Mouse (Mus musculus) testis, adult 2 months (tissue): ENCODE measurements around the gene Gorasp1. TPM values are rescaled to one million over a fixed set of nuclear protein-coding genes. Genes with fewer than 3 reads are reported as not detected.

Source experiments
- H3K27ac ChIP-seq: fragments of 200-500 bp; 2 replicates; pipeline ENCODE4 v1.5.1; 2012; ENCODE audit warnings: low read depth, low read length; ENCODE audit not compliant: control insufficient read depth, insufficient read depth
- H3K27me3 ChIP-seq: fragments of 200-500 bp; 2 replicates; pipeline ENCODE4 v1.6.1; 2012; ENCODE audit warnings: mild to moderate bottlenecking, low read length, moderate library complexity; ENCODE audit not compliant: control insufficient read depth, insufficient read depth
- H3K36me3 ChIP-seq: fragments of 200-500 bp; 2 replicates; pipeline ENCODE4 v1.6.1; 2012; ENCODE audit warnings: mild to moderate bottlenecking, low read length; ENCODE audit not compliant: control insufficient read depth, insufficient read depth
- H3K4me1 ChIP-seq: fragments of 200-500 bp; 2 replicates; pipeline ENCODE4 v1.6.1; 2012; ENCODE audit warnings: low read length; ENCODE audit not compliant: control insufficient read depth, insufficient read depth
- H3K4me3 ChIP-seq: fragments of 200-500 bp; 2 replicates; pipeline ENCODE4 v1.5.1; 2012; ENCODE audit warnings: low read depth, mild to moderate bottlenecking, low read length, moderate library complexity, mixed read lengths; ENCODE audit not compliant: control insufficient read depth
- CTCF ChIP-seq: fragments of 200-500 bp; IDR thresholded peaks from 2 replicates; pipeline ENCODE4 v1.5.1; 2012; ENCODE audit warnings: low read depth, mild to moderate bottlenecking, inconsistent platforms, low read length, moderate library complexity; ENCODE audit not compliant: control insufficient read depth, insufficient read depth, insufficient replicate concordance
- POLR2A ChIP-seq: fragments of 200-500 bp; IDR thresholded peaks from 2 replicates; pipeline ENCODE4 v1.6.1; 2012; ENCODE audit warnings: low read depth, mild to moderate bottlenecking, inconsistent platforms, low read length, moderate library complexity; ENCODE audit not compliant: control insufficient read depth
- polyA plus RNA-seq: library from polyadenylated mRNA; depleted of rRNA; stranded (reverse); fragments of >200 nt; gene quantifications from 2 replicates; pipeline ENCODE4 v1.2.3, GENCODE M21; 2012

The Gorasp1 gene
- polyA plus RNA-seq, 1 experiment = 11.5 TPM

- H3K36me3 ChIP-seq = no peaks in the 10 kb centered on the region
- no peaks in the 10 kb centered on the region for H3K27me3 ChIP-seq
- TF ChIP-seq POLR2A = no peak
- TF ChIP-seq CTCF = no peak
- H3K27ac ChIP-seq = no peak overlapping the region
- no peak overlapping the region for H3K4me3 ChIP-seq
- H3K4me1 ChIP-seq = peaks cover 11% of the 10 kb centered on the region
Measured at GRCm38 (mm10) chr9:119962216-119962615, 24.9 kb upstream of the Gorasp1 start.

- Histone ChIP-seq H3K4me1 (peaks cover 18% of the 10 kb centered on the region), H3K27me3 (no peaks in the 10 kb centered on the region), H3K27ac (no peak overlapping the region), H3K36me3 (peaks cover 1% of the 10 kb centered on the region; the same call in 1 of the 2 replicates), H3K4me3 (no peak overlapping the region)
- TF ChIP-seq CTCF (no peak), POLR2A (no peak)
Measured at GRCm38 (mm10) chr9:119958835-119959234, 21.5 kb upstream of the Gorasp1 start.

- peaks cover 1% of the 10 kb centered on the region; the same call in 1 of the 2 replicates for H3K36me3 ChIP-seq
- peaks cover under 1% of the 10 kb centered on the region; the same call in 1 of the 2 replicates for H3K4me1 ChIP-seq
- H3K4me3 ChIP-seq = no peak overlapping the region
- TF ChIP-seq CTCF (no peak), POLR2A (no peak)
- H3K27me3 ChIP-seq = no peaks in the 10 kb centered on the region
- H3K27ac ChIP-seq = no peak overlapping the region
Measured at GRCm38 (mm10) chr9:119951388-119951787, 14.0 kb upstream of the Gorasp1 start.

GRCm38 (mm10) chr9:119950434-119950833 lies 13.1 kb upstream of the Gorasp1 start:
- H3K36me3 ChIP-seq = peaks cover 3% of the 10 kb centered on the region; the same call in 1 of the 2 replicates
- TF ChIP-seq POLR2A (no peak), CTCF (no peak)
- H3K27me3 ChIP-seq = no peaks in the 10 kb centered on the region
- H3K4me1 ChIP-seq = no peaks in the 10 kb centered on the region
- H3K4me3 ChIP-seq = no peak overlapping the region
- no peak overlapping the region for H3K27ac ChIP-seq

- H3K27ac ChIP-seq = no peak overlapping the region
- H3K4me3 ChIP-seq = no peak overlapping the region
- H3K27me3 ChIP-seq = no peaks in the 10 kb centered on the region
- H3K36me3 ChIP-seq = peaks cover 2% of the 10 kb centered on the region; the same call in 1 of the 2 replicates
- no peak for TF ChIP-seq CTCF
- TF ChIP-seq POLR2A = no peak
- H3K4me1 ChIP-seq = no peaks in the 10 kb centered on the region
Measured at GRCm38 (mm10) chr9:119948804-119949203, 11.4 kb upstream of the Gorasp1 start.

GRCm38 (mm10) chr9:119945173-119945900 lies 8.0 kb upstream of the Gorasp1 start:
- no peaks in the 10 kb centered on the region for H3K4me1 ChIP-seq
- peak; percentile 79 for TF ChIP-seq CTCF
- TF ChIP-seq POLR2A = no peak
- no peak overlapping the region for H3K4me3 ChIP-seq
- H3K27me3 ChIP-seq = no peaks in the 10 kb centered on the region
- H3K27ac ChIP-seq = no peak overlapping the region
- peaks cover 2% of the 10 kb centered on the region; the same call in 1 of the 2 replicates for H3K36me3 ChIP-seq

GRCm38 (mm10) chr9:119943326-119943725 lies 6.0 kb upstream of the Gorasp1 start:
- H3K4me3 ChIP-seq = no peak overlapping the region
- H3K4me1 ChIP-seq = no peaks in the 10 kb centered on the region
- H3K27ac ChIP-seq = no peak overlapping the region
- peaks cover 2% of the 10 kb centered on the region; the same call in 1 of the 2 replicates for H3K36me3 ChIP-seq
- H3K27me3 ChIP-seq = no peaks in the 10 kb centered on the region
- TF ChIP-seq CTCF (no peak), POLR2A (no peak)
